Mouse (Mus musculus) testis, postnatal 14 days (tissue): ENCODE measurements around the gene Gmds.

Experiments used
- DNase-seq: peaks from one replicate; pipeline ENCODE4 v3.0.0; 2021; ENCODE audit warnings: low spot score

The Gmds gene

GRCm38 (mm10) chr13:32161567-32161966, 177.0 kb downstream of the Gmds start:
- no peak for DNase-seq

- DNase-seq, result no peak
These were observed 180.3 kb downstream of the Gmds start for GRCm38 (mm10) chr13:32158240-32158639.

- no peak for DNase-seq
These were observed 192.6 kb downstream of the Gmds start for GRCm38 (mm10) chr13:32145916-32146315.

GRCm38 (mm10) chr13:32145179-32145578, 193.4 kb downstream of the Gmds start:
- no peak for DNase-seq

- no peak for DNase-seq
These were observed 194.9 kb downstream of the Gmds start for GRCm38 (mm10) chr13:32143651-32144050.

GRCm38 (mm10) chr13:32134663-32135273, 203.8 kb downstream of the Gmds start:
- DNase-seq, result no peak

- DNase-seq, result no peak
These were observed 208.6 kb downstream of the Gmds start for GRCm38 (mm10) chr13:32129970-32130369.

- DNase-seq, result no peak
These were observed 220.2 kb downstream of the Gmds start for GRCm38 (mm10) chr13:32118386-32118785.

- DNase-seq, result no peak
These were observed 223.1 kb downstream of the Gmds start for GRCm38 (mm10) chr13:32115468-32115867.

- no peak for DNase-seq
These were observed 224.7 kb downstream of the Gmds start for GRCm38 (mm10) chr13:32113875-32114274.

GRCm38 (mm10) chr13:32088303-32088977, 250.1 kb downstream of the Gmds start:
- no peak for DNase-seq

- no peak for DNase-seq
These were observed 257.9 kb downstream of the Gmds start for GRCm38 (mm10) chr13:32080520-32081249.

GRCm38 (mm10) chr13:32073630-32074029, 264.9 kb downstream of the Gmds start:
- no peak for DNase-seq

- no peak for DNase-seq
These were observed 283.2 kb downstream of the Gmds start for GRCm38 (mm10) chr13:32055321-32055720.

GRCm38 (mm10) chr13:32053587-32053986, 285.0 kb downstream of the Gmds start:
- no peak for DNase-seq

- no peak for DNase-seq
These were observed 290.3 kb downstream of the Gmds start for GRCm38 (mm10) chr13:32047980-32048959.

GRCm38 (mm10) chr13:32046961-32047360, 291.6 kb downstream of the Gmds start:
- DNase-seq, result no peak

GRCm38 (mm10) chr13:32042748-32043147, 295.8 kb downstream of the Gmds start:
- no peak for DNase-seq

GRCm38 (mm10) chr13:32040822-32041221, 297.7 kb downstream of the Gmds start:
- DNase-seq, result no peak

GRCm38 (mm10) chr13:32036902-32037301, 301.6 kb downstream of the Gmds start:
- no peak for DNase-seq

- no peak for DNase-seq
These were observed 303.6 kb downstream of the Gmds start for GRCm38 (mm10) chr13:32034799-32035448.
